Mouse (Mus musculus) liver, embryonic 14.5 days (tissue): ENCODE measurements at regions not wholly inside any gene's neighbourhood (a gene's known extent, or its start where the extent isn't known, plus 50 kb on each side); places are given as distances from the start of the nearest gene placed in this dataset.

ENCODE experiments used
- ATAC-seq: fragments of 200-750 bp; cut with Nextera tagmentation; 2 replicates; pipeline ENCODE4 v1.8.0; 2017; ENCODE audit warnings: moderate number of reproducible peaks, mild to moderate bottlenecking, moderate library complexity; ENCODE audit not compliant: insufficient read depth
- DNase-seq, 3 experiments: peaks; one replicate each; pipeline ENCODE4 v3.0.0-alpha.2; 2012 to 2013; ENCODE audit warnings: low read depth in 3 of 3, low spot score in 3 of 3
- H3K27ac ChIP-seq: fragments of 300-500 bp; sonication (generic); 2 replicates; pipeline ENCODE4 v1.5.1; 2014; ENCODE audit warnings: moderate library complexity, mild to moderate bottlenecking, control low read depth, inconsistent platforms
- H3K27me3 ChIP-seq: fragments of 300-500 bp; sonication (generic); 2 replicates; pipeline ENCODE4 v1.6.1; 2014; ENCODE audit warnings: mild to moderate bottlenecking, low read length, moderate library complexity; ENCODE audit not compliant: control insufficient read depth, insufficient read depth
- H3K36me3 ChIP-seq: fragments of 300-500 bp; sonication (generic); replicated peaks from 2 replicates; pipeline ENCODE4 v1.6.1; 2014; ENCODE audit warnings: low read depth; ENCODE audit not compliant: control insufficient read depth, insufficient read depth
- H3K4me1 ChIP-seq, 2 experiments: fragments of 200-500 bp in 1 of 2; fragments of 300-500 bp in 1 of 2; sonication (generic) in 1 of 2; replicated peaks; 2 replicates each; pipeline ENCODE4 v1.6.1; 2012 to 2014; ENCODE audit warnings: antibody characterized with exemption in 1 of 2, inconsistent platforms in 1 of 2, low read length in 1 of 2; ENCODE audit not compliant: control insufficient read depth in 2 of 2, insufficient read depth in 2 of 2
- H3K4me2 ChIP-seq: fragments of 300-500 bp; sonication (generic); 2 replicates; pipeline ENCODE4 v1.6.1; 2014; ENCODE audit warnings: low read depth, mild to moderate bottlenecking, control low read depth, moderate library complexity
- H3K4me3 ChIP-seq, 2 experiments: fragments of 200-500 bp in 1 of 2; fragments of 300-500 bp in 1 of 2; sonication (generic) in 1 of 2; 2 replicates each; pipeline ENCODE4 v1.5.1; 2012 to 2014; ENCODE audit warnings: low read depth in 2 of 2, low read length in 2 of 2, mild to moderate bottlenecking in 2 of 2, control low read depth in 1 of 2, inconsistent platforms in 1 of 2, moderate library complexity in 1 of 2; ENCODE audit not compliant: insufficient read depth in 1 of 2
- H3K9ac ChIP-seq: fragments of 300-500 bp; sonication (generic); replicated peaks from 2 replicates; pipeline ENCODE4 v1.6.1; 2014; ENCODE audit warnings: mild to moderate bottlenecking, control low read depth, moderate library complexity
- H3K9me3 ChIP-seq: fragments of 300-500 bp; sonication (generic); 2 replicates; pipeline ENCODE4 v1.6.1; 2016; ENCODE audit warnings: low read length, mixed read lengths; ENCODE audit not compliant: control insufficient read depth
- CTCF ChIP-seq: IDR thresholded peaks from 2 replicates; pipeline ENCODE4 v1.5.1; 2016; ENCODE audit warnings: antibody characterized with exemption, low read depth, control low read depth
- EP300 ChIP-seq: IDR thresholded peaks from 2 replicates; pipeline ENCODE4 v1.6.1; 2016; ENCODE audit warnings: antibody characterized with exemption, low read depth
- WGBS: fragments of 180-500 bp; shearing (Covaris S2); extraction: QIAGEN DNeasy Blood & Tissue Kit; methylation state at CpG from one replicate; pipeline ENCODE4 v1.1.7; 2014; ENCODE audit not compliant: insufficient replicate concordance; 5-methylcytosine and 5-hydroxymethylcytosine counted together

DNA sequence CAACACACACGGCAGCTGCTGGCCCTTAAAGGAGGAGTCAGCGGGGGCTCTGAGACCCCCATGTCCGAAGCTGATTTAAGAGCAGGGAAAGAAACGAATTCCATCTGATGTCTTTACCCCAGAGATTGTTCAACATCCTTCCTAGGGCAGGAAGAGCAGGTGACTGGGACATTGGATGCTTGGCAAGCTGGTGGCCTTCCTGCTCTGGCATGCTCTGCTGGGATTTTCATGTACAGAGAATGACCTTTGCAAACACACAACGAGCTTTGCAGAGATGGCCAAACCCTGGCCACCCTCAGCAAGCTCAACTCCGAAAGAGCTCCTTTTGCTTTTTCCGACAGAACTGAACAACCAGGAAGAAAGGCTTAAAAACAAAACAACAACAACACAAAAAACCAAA, 194.7 kb upstream of the Map3k1 start:
- no peak overlapping the region for H3K4me2 ChIP-seq
- no peak overlapping the region for H3K4me3 ChIP-seq
- no peak overlapping the region for H3K27ac ChIP-seq
- H3K9ac ChIP-seq, result no peak overlapping the region
- ATAC-seq, result no peak
- DNase-seq, result no peak
- H3K4me1 ChIP-seq, result peaks cover 0 to 22% of the 10 kb centered on the region in 2 experiments; a peak in 3 of 4 replicates
- WGBS, result 72% methylated on average over 7 of the region's 7 CpGs
- H3K9me3 ChIP-seq, result no peaks in the 10 kb centered on the region
- TF ChIP-seq EP300 (no peak), CTCF (no peak)
- no peaks in the 10 kb centered on the region; the same call in 1 of the 2 replicates for H3K27me3 ChIP-seq
- H3K36me3 ChIP-seq, result no peaks in the 10 kb centered on the region

DNA sequence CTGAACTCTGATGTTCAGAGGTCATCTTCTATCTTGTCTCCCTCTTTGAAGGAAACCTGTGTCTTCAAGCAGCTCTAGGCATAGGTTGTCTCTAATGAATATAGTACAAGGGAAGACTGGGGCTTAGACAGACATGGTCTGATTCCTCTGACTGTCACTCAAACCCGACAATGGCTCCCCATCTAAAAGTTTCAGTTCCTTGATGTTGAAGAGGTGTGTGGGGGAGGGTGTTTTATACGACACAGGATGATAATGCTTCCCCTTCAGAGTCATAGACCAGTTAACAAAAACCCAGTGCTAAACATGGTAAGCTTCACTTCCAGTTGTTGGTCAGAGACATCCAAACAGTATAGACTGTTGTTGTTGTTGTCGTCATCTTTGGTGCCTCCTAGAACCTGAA, 195.3 kb upstream of the Map3k1 start:
- Histone ChIP-seq H3K9ac (no peak overlapping the region), H3K27ac (no peak overlapping the region), H3K36me3 (no peaks in the 10 kb centered on the region), H3K4me2 (no peak overlapping the region), H3K9me3 (no peaks in the 10 kb centered on the region), H3K4me1 (peaks cover 0 to 22% of the 10 kb centered on the region in 2 experiments; a peak in 3 of 4 replicates), H3K4me3 (no peak overlapping the region), H3K27me3 (no peaks in the 10 kb centered on the region; the same call in 1 of the 2 replicates)
- DNase-seq, result no peak
- WGBS, result 81% methylated on average over 3 of the region's 3 CpGs
- TF ChIP-seq EP300 (no peak), CTCF (no peak)
- ATAC-seq, result no peak

DNA sequence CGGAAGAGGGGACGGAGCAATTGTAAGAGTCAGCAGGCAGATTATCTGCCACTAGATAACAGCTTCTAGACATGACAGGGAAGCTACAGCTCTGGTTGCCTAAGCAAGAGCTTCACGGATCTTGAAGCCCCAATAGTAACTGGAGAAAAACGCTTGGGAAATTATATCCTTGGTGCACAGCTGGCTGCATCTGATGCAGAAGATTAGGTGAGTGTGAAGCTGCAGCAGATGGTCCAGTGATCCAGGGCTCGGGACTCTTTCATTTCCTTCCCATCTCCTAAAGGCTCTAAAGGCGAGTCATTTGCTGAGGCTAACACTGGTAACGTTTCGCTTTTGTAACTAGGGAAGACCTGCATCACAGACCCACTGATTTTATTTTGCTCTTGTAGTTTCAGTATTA, 196.6 kb upstream of the Map3k1 start:
- Histone ChIP-seq H3K27ac (no peak overlapping the region), H3K4me1 (peaks cover 0 to 22% of the 10 kb centered on the region in 2 experiments; a peak in 3 of 4 replicates), H3K27me3 (no peaks in the 10 kb centered on the region; the same call in 1 of the 2 replicates), H3K36me3 (no peaks in the 10 kb centered on the region), H3K9me3 (no peaks in the 10 kb centered on the region), H3K4me2 (no peak overlapping the region), H3K9ac (no peak overlapping the region), H3K4me3 (no peak overlapping the region)
- TF ChIP-seq CTCF, result no peak
- TF ChIP-seq EP300, result no peak
- WGBS, result 56% methylated on average over 8 of the region's 8 CpGs
- no peak for ATAC-seq
- DNase-seq, result no peak

DNA sequence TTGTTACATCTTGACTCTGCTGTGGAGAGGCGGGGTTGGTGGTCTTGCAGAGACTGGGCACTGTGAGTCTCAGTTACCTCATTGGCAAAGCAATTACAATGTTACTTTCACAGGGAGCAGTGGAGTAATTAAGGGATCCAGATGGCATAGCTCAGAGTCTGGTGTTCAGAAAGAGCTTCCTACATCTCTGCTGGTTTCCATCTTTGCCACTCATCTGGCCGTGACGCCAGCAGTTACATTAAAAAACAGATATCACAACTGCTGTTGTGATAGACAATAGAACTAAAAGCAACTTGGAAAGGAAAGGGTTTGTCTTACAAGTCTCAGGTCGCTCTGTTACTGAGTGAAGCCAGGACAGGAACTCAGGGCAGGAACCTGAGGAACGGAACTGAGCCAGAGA, 200.0 kb upstream of the Map3k1 start:
- Histone ChIP-seq H3K4me1 (peaks cover 0 to 5% of the 10 kb centered on the region in 2 experiments; a peak in 2 of 4 replicates), H3K4me3 (no peak overlapping the region), H3K4me2 (no peak overlapping the region), H3K9ac (no peak overlapping the region), H3K27me3 (no peaks in the 10 kb centered on the region; the same call in 1 of the 2 replicates), H3K27ac (no peak overlapping the region), H3K9me3 (no peaks in the 10 kb centered on the region), H3K36me3 (no peaks in the 10 kb centered on the region)
- 73% methylated on average over 5 of the region's 5 CpGs for WGBS
- DNase-seq, result no peak
- ATAC-seq, result no peak
- TF ChIP-seq EP300 (no peak), CTCF (no peak)

DNA sequence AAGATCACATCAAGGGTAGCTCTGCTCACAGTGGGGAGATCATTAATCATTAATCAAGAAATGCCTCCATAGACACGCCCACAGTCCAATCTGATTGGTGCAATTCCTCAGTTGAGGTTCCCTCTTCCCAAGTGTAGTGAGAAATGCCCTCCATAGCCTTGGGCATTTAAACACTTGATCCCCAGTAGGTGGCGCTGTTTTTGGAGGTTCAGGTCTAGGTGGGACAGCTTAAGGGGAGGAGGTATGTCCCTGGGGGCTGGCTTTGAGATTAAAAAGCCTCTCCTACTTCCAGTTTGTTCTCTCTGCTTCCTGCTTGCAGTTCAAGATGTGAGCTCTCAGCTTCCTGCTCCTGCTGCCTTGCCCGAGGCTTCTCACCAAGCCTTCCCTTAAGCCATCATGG, 200.5 kb upstream of the Map3k1 start:
- Histone ChIP-seq H3K9ac (no peak overlapping the region), H3K4me3 (no peak overlapping the region), H3K36me3 (no peaks in the 10 kb centered on the region), H3K27me3 (no peaks in the 10 kb centered on the region; the same call in 1 of the 2 replicates), H3K4me2 (no peak overlapping the region), H3K9me3 (no peaks in the 10 kb centered on the region), H3K27ac (no peak overlapping the region), H3K4me1 (peaks cover 0 to 5% of the 10 kb centered on the region in 2 experiments; a peak in 2 of 4 replicates)
- ATAC-seq, result no peak
- DNase-seq, result no peak
- no peak for TF ChIP-seq EP300
- peak; percentile 62 for TF ChIP-seq CTCF
- WGBS, result 56% methylated on average over 3 of the region's 3 CpGs
